Mouse (Mus musculus): ENCODE data around the gene Slc35f6.
A peak's percentile ranks its signal among the peaks of the same experiment; 100 is the strongest.

The Slc35f6 gene

DNA sequence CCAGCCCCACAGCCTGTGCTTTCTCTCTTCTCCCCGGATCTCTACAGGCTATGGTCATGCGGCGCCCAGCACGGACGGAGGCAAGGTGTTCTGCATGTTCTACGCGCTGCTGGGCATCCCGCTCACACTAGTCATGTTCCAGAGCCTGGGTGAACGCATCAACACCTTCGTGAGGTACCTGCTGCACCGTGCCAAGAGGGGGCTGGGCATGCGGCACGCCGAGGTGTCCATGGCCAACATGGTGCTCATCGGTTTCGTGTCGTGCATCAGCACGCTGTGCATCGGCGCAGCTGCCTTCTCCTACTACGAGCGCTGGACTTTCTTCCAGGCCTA, 25.9 kb upstream of the Slc35f6 start:
- DNase-seq (ENCODE audit: low spot score): no peak

DNA sequence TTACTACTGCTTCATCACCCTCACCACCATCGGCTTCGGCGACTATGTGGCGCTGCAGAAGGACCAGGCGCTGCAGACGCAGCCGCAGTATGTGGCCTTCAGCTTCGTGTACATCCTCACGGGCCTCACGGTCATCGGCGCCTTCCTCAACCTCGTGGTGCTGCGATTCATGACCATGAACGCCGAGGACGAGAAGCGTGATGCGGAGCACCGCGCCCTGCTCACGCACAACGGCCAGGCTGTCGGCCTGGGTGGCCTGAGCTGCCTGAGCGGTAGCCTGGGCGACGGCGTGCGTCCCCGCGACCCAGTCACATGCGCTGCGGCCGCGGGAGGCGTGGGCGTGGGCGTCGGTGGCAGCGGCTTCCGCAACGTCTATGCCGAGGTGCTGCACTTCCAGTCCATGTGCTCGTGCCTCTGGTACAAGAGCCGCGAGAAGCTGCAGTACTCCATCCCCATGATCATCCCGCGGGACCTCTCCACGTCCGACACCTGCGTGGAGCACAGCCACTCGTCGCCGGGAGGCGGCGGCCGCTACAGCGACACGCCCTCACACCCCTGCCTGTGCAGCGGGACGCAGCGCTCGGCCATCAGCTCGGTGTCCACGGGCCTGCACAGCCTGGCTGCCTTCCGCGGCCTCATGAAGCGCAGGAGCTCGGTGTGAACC, 25.4 kb upstream of the Slc35f6 start:
- DNase-seq (ENCODE audit: low spot score): peak; percentile 7

DNA sequence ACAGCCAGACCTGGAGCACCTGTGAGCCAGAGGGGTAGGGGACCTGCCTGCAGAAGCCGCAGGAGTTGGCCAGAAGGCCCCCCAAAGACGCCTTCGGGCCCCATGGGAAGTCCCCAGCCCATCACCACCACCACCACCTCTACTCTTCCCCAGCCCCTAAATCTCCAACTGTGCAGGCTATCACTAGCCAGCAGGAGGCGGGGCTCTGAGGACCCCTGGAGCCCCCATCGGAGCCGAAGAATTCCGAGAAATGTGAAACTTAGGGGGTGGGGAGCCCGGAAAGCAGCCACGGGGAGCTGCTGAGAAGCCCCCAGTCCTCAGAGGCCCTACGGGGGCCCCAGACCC, 24.9 kb upstream of the Slc35f6 start:
- no peak for DNase-seq (ENCODE audit: low spot score)

DNA sequence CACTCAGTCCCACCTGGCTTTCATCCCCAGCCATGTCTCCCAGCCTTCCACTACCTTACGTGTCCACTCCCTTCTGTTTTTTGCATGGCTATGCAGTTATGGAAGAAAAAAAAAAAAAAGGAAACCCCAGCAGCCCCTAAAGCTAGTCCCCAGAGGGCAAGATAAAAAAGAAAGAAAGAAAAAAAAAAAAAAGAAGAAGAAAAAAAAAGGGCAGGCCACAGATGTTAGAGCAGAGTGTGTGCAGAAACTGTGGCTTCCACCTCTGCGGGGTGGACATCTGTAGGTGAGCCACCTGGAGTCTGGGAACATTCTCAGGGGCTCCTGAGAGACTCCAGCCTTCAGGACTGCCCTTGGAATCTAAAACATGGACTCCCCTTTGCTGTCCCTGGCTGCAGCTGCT, 24.4 kb upstream of the Slc35f6 start:
- no peak for DNase-seq (ENCODE audit: low spot score)

DNA sequence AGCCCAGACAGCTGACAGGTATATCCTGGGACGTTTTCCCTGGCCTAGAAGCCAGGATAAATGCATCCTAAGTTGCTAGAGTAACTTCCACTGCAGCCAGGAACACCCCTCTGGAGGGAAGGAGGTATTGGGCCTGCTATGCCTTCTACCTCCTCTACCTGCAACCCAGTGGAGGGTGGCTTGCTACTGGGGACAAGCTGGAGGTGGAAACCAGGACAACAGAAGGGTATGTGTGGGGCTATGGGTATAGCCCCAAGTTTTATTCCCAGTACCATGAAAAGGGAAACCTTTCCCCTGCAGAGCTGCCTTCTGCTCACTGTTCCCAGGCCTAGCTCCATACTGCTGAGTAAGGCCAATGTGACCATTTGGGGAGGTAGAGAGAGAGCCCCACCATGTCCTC, 23.4 kb upstream of the Slc35f6 start:
- DNase-seq (ENCODE audit: low spot score): no peak

DNA sequence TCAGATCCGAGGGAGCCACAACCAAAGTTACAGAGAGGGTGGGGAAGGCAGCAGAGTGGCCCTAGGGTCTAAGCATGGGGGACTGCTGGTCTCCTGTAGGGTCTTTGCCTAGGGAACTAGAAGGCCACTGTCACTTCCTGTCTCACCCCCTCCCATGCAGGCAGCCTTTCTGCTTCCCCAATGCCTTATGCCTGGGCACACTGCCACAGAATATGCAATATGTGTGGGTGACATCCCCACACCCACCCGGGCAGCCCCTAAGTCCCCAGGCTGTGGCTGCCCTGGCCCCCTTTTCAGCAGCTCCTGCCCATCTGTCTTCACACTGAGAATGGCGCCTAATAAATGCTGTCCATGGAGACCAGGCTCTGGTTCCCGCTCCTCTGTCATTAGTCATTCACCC, 22.8 kb upstream of the Slc35f6 start:
- DNase-seq (ENCODE audit: low spot score): no peak

DNA sequence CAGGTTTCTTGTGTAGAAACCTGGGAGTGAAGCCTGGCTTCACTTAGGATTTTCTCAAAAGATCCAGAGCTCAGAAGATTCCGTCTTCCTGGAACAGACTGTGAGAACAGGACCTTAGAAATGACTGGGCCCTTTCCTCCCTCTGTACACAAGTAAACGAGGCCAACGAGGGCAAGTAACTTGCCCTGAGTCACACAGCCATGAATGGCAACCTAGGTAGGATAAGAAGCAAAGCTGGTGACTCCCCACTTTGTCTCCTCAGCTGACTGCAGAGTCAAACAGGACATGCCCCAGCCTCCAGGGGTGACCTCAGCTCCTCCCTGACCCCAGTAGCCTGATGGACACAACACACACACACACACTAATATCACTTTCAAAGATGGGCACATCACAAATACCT, 22.4 kb upstream of the Slc35f6 start:
- DNase-seq (ENCODE audit: low spot score): no peak

DNA sequence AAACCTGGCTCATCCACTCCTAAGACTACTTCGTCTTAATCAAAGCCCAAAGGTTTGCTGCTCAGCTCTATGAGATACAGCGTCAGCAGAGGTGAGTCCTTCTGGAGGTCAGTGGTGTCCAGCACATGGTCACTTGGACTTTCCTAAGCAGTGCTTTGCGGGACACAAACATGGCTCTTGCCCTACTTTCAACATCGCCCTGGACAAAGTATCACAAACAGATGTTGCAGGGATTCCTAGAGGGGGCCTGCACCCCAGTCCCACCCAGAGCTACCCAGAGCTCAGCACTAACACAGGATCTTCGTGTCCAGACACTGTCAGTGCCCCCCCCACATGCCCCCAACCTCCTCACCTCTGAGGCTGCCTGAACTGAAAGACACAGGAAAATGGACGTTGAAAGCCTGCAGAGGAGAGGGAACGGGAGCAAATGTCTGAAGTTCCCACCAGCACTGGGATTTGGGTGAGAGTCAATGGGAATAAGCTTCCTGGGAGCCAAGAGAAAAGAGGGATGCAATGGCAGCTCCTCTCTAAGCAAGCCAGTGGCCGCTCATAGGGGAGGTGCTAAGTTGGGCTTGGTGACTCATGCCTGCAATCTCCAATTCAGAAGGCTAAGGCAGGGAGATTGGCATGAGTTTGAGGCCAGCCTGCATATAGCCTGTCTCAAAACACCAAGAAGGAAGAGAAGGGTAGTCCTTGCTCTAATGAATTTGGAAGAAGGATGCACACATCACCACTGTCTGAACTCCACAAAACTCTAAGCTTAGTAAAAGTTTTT, 21.2 kb upstream of the Slc35f6 start:
- DNase-seq (ENCODE audit: low spot score): no peak

DNA sequence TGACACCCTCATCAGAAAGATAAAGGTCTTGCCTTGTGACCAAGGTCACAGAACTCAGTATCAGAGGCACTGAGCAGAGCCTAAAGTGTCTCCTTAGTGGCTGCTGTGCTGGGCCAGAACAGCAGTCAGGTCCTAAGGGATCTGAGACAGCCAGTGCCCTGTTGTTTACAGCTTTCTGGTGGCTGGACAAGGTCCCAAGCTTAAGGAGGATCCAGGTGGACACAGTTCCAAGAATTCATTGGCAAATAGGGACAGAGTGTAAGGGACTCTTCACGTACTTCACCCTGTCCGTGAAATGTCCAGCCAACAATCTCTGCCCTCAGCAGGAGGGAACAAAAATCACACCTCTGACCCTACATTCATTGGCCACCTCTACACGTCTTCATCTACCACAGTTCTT, 19.2 kb upstream of the Slc35f6 start:
- DNase-seq (ENCODE audit: low spot score): no peak

DNA sequence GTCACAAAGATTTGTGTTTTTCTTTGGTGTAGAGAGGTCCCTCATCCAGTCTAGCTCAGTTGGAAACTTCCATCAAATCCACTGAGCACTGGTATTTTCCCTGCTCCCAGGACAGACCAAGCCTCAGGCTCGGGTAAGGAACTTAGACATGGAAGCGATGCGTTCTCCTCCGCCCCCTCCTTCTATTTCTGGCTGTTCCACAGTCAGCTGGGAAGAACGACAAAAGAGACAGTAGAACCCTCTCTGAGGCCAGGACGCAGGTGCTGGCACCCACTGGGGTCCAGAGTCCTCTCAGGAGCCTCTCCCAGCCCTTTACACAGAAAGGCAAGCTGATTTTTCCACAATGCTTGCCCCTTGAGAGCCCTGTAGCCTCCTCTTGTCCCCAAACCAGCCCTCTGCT, 17.3 kb upstream of the Slc35f6 start:
- DNase-seq (ENCODE audit: low spot score): no peak

DNA sequence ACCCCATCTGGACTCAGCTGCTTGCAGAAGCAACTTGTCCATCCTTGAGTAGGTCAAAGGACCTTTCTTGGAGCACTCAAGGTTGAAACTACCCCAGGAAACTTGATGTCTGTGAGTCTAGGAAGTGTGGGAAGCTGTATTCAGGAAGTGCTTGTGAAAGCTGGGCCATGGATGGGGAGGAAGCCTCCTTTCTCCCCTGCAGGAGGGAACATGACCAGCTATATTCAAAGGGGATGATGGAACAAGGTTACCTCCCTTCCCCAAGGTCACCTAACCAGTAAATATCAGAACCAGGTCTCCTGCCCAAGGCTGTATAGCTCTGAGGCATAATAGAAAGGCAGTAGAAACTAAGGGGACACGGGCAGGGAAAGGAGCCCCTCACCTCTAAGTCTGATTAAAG, 15.6 kb upstream of the Slc35f6 start:
- DNase-seq (ENCODE audit: low spot score): no peak

DNA sequence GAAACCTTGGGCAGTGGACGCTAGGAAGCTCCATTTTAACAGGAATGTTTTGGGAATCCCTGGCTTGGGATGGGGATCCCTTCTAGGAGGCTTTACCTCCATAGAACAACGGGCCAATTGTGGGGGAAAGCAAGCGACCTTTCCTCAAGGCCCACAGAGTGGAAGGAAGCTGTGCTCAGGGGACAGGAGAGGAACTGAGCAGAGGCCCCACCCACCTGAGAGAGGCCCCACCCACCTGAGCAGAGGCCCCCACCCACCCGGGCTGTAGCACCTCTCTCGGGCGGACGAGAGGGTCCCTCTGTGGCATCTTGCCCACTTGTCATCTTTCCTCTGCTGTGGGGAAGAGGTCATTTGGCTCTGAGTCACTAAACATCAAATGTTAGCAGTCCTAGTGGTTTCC, 10.7 kb upstream of the Slc35f6 start:
- no peak for DNase-seq (ENCODE audit: low spot score)

DNA sequence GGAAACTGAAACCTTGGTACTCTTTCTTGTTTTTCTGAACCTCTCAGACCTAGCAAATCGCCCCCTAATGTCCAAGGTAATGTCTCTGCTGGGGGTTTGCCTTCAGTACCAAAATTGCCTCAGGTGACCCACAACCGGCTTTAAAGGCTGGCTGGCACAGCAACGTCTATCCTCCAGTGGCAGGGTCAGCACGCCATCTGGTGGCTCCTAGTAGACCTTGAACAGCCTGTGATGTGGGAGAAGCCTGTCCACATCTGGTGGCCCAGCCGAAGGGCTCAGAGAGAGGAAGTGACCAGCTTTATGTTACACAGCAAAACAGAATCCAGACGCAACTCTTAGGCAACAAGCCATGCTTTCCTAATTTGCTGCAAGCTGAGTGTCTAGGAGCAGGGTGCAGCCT, 9.7 kb upstream of the Slc35f6 start:
- peak; percentile 34 for DNase-seq (ENCODE audit: low spot score)

DNA sequence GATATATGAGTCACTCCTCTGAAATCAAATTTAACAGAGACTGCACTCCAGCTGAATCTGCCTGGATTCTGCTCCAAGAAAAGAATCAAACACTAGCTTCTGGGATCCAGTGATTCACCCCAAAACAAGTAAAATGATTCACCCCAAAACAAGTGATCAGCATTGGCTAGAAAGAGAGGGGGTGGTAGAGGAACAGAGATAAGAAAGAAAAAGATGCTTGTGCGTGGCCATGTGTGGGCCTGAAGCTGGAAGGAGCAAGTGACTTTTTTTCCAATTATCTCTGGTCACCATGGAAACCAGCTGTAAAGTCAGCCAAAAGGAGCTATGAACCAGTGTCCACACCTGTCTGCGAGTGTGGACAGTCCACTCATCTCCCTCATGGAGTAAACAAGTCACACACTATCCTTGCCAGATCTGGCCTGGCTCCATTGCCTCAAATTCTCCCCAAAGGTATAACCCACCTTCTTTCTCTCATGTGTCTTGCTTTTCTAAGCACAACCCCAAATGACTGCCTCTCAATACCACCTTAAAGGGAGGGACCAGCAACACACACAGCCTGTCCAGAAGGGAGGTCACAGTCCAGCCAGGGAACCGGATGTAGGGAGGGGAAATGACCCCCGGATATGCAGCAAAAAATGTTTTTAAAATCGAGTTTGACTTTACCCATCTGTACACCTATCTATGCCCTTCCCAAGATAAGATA, 4.1 kb upstream of the Slc35f6 start:
- DNase-seq (ENCODE audit: low spot score): no peak

DNA sequence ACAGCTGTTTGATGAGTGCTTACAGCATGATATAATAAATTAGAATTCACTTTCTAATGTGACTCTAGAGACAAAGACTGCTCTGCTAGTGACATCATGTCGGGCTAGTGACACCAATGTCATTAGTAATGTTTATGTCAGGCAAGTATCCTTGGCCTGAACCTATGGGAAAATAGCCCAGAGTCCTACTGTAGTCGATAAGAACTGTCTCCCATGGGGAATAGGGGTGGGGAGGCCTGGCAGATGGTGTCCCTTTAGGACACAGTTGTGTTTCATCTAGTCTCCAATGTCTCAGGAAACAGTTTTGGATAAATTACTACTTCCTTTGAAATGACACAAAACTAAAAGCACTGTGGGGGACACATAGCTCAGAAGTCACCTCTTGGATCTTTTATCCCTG, 1.7 kb upstream of the Slc35f6 start:
- no peak for DNase-seq (ENCODE audit: low spot score)

DNA sequence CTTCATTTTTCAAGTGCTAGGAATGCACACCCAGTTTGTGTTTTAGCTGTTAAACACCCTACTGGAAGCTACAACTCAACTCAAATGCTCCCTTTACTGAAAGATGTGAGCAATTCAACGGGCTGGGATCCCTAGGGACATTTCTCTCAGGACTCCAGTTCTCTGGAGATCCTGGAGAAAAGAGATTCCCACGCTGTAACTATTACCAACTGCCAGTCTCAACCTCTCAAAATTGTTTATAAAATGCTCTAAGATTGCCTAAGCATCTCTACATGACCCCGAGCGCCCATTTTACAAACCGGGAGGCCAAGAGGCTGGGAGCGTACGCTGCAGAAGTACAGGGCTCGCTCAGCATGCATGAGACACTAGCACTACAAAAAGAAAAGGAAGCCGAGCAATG, 337 bp upstream of the Slc35f6 start:
- no peak for DNase-seq (ENCODE audit: low spot score)

DNA sequence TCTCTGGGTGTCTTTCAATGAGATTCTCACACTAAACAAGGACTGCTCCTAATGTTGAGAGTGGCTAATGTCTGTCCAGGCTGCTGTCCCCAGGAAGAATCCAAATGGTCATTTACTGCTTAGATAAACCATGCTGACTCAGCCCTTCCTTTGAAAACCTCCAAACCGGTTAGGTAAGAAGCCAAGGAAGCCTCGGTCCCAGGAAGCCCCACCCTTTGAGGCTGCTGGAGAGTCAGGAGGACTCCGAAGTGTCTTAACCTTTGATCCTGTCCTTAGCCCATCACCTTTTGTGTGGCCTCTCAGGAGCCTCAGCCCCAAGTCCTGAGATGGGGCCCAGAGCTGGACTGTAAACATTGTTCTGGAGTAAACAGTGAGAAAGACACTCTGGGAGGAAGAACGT, 1.8 kb downstream of the Slc35f6 start:
- no peak for DNase-seq (ENCODE audit: low spot score)

DNA sequence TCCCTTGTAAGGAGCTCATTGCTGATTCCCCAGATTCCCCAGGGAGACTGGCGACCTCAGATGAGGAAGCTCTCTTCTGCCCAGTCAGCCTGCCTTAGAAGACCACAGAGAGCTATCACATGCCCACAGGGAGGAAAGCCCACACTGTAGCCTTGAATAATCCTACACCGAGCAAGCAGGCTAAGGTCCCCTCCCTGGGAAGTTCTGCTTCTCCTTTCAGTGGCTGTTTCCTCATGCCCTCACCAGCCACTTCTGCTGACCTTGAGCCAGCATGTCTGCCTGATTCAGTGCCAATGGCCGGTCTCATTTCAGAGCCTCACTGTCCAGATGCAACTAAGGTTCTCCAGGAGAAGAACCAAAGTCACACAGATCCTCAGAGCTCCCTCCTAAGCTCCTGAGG, 3.0 kb downstream of the Slc35f6 start:
- no peak for DNase-seq (ENCODE audit: low spot score)

DNA sequence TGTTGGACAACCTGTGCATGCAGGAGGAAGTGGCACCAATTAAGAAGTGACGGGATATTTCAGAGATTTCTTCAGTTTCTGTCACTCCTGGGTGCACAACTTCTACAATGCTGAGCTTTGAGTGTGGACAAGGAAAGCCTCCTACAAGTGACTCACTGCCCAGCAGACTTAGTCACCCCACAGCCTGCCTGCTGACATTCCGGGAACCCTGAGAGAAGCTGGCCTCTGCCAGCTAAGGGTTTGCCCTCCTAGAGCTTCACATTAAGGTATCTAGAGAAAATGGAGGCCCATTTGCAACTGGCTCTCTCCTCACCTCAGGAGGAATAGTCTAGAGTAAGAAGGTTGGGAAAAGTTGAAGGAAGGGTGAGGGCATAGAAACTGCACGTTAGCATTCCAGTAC, 3.8 kb downstream of the Slc35f6 start:
- DNase-seq (ENCODE audit: low spot score): no peak

DNA sequence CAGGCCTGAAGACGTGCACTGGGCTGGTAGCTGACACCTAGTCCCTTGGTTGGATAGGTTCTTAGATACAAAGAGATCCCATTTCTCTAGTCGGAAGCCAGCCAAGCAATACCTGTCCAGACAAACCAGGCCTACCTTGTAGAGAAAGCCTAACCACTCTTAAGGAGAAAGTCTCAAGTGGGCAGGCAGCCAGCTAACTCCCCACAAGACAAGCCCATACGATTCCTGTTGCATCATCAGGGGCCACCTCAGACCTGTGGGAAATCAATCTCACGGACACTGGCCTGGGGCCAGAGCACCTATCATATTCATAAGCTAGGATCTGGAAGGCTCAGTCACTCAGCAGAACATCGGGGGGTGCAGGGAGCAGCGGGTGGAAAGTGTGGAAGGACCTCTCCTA, 5.5 kb downstream of the Slc35f6 start:
- DNase-seq (ENCODE audit: low spot score): no peak

DNA sequence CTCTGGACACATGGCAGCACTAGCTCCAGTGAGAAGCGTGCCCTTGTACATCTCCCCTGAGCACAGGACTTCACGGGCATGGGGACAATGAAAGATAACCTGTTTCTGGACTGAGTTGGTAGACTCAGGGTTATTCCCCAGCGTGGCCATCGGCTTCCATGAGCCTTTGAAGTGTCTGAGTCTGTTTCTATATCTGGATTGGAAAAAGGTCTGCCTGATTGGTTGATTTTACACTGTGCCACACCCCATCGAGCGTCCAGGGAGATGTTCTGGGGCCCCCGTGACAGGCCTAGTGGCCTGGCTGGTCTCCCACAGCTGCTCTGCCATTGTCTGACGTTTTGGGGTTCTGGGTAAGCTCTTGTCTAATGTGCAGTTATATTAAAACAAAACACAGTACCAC, 7.3 kb downstream of the Slc35f6 start:
- DNase-seq (ENCODE audit: low spot score): no peak

DNA sequence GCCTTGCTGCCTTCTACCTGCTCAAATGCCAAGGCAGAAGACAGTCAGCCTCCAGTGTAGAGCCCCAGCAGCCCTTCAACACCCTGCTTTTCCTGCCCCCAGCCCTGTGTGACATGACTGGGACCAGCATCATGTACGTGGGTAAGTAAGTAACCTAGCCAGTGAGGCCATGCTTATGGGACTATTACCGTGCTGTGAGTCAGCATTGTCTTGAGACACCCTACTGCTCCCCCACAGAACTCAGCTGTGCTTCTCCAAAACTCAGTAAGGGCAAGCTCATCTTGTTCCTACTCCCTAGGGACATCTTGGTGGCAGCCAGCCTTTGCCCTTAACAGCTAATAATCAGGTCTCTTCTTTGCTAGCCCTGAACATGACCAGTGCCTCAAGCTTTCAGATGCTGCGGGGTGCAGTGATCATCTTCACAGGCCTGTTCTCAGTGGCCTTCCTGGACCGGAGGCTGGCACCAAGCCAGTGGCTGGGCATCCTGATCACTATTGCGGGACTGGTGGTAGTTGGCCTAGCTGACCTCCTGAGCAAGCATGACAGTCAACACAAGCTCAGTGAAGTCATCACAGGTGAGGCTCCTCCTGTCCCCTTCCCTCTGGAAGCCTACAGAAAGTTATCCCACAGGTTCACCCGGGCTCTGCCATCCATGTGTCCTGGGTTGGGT, 7.9 kb downstream of the Slc35f6 start:
- no peak for DNase-seq (ENCODE audit: low spot score)

DNA sequence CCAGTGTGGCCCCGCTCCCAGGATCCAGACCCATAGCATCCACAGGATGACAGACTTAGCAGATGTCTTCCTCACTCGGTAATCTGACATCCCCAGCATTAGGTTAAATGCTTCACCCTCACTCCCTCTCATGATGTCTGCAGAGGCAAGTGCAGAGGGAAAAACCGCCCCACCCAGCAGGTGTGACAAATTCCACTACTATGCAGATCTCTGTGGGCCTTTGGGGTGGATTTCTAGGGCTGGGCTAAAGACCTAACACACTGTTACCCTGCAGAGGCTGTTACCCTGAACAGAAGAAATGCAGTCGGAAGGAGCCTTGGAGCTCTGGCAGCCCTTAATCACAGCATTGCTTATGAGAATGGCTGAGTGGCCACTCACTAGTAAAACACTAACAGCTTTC, 11.3 kb downstream of the Slc35f6 start:
- no peak for DNase-seq (ENCODE audit: low spot score)
